Mouse (Mus musculus) MEL (cell line): ENCODE results near the gene Depdc5. TPM values are rescaled to one million over a fixed set of nuclear protein-coding genes. Genes with fewer than 3 reads are reported as not detected.
A peak's percentile ranks its signal among the peaks of the same experiment; 100 is the strongest.

Experiments
- DNase-seq: peaks from one replicate; pipeline ENCODE4 v3.0.0; 2011; ENCODE audit warnings: low read depth, low spot score
- H3K27ac ChIP-seq: 2 replicates; pipeline ENCODE4 v1.5.1; 2012; ENCODE audit warnings: low read depth, mild to moderate bottlenecking, control low read depth, low read length, moderate library complexity; ENCODE audit not compliant: control insufficient read depth
- H3K27me3 ChIP-seq, 2 experiments: fragments of 150-350 bp in 1 of 2; sonication (generic) in 1 of 2; 2 replicates each; pipeline ENCODE4 v1.6.1; 2012; ENCODE audit warnings: low read length in 2 of 2, mild to moderate bottlenecking in 2 of 2, improper control_type of control experiment in 1 of 2, moderate library complexity in 1 of 2; ENCODE audit not compliant: insufficient read depth in 2 of 2, control insufficient read depth in 1 of 2
- H3K36me3 ChIP-seq, 2 experiments: 2 replicates each; pipeline ENCODE4 v1.6.1; 2012 to 2014; ENCODE audit warnings: low read length in 2 of 2, improper control_type of control experiment in 1 of 2, inconsistent platforms in 1 of 2, mild to moderate bottlenecking in 1 of 2; ENCODE audit not compliant: insufficient read depth in 2 of 2, control insufficient read depth in 1 of 2
- H3K4me1 ChIP-seq, 2 experiments: fragments of 150-350 bp in 1 of 2; sonication (generic) in 1 of 2; 2 replicates each; pipeline ENCODE4 v1.6.1; 2012; ENCODE audit warnings: low read length in 2 of 2, improper control_type of control experiment in 1 of 2, mild to moderate bottlenecking in 1 of 2; ENCODE audit not compliant: insufficient read depth in 2 of 2, control insufficient read depth in 1 of 2
- H3K4me3 ChIP-seq, 2 experiments: fragments of 150-350 bp in 1 of 2; sonication (generic) in 1 of 2; 2 replicates each; pipeline ENCODE4 v1.5.1; 2012; ENCODE audit warnings: low read depth in 2 of 2, low read length in 2 of 2, mild to moderate bottlenecking in 2 of 2, moderate library complexity in 2 of 2, control low read depth in 1 of 2, improper control_type of control experiment in 1 of 2; ENCODE audit not compliant: control insufficient read depth in 1 of 2, insufficient read depth in 1 of 2
- H3K79me2 ChIP-seq: 2 replicates; pipeline ENCODE4 v1.6.1; 2012; ENCODE audit warnings: mild to moderate bottlenecking, low read length, moderate library complexity; ENCODE audit not compliant: control insufficient read depth, poor library complexity, insufficient read depth
- H3K9ac ChIP-seq: 2 replicates; pipeline ENCODE4 v1.6.1; 2012; ENCODE audit warnings: low read depth, mild to moderate bottlenecking, control low read depth, low read length, moderate library complexity; ENCODE audit not compliant: control insufficient read depth, poor library complexity, severe bottlenecking
- H3K9me3 ChIP-seq: fragments of 150-350 bp; sonication (generic); replicated peaks from 2 replicates; pipeline ENCODE4 v1.6.1; 2012; ENCODE audit warnings: mild to moderate bottlenecking, low read length, improper control_type of control experiment, moderate library complexity; ENCODE audit not compliant: insufficient read depth
- CHD2 ChIP-seq: IDR thresholded peaks from 2 replicates; pipeline ENCODE4 v1.6.1; 2011; ENCODE audit warnings: low read length, improper control_type of control experiment
- EP300 ChIP-seq, 2 experiments: IDR thresholded peaks; 2 replicates each; pipeline ENCODE4 v1.6.1; 2011; ENCODE audit warnings: improper control_type of control experiment in 2 of 2, low read length in 2 of 2, low read depth in 1 of 2, mild to moderate bottlenecking in 1 of 2
- GABPA ChIP-seq: IDR thresholded peaks from 2 replicates; pipeline ENCODE4 v1.6.1; 2012; ENCODE audit warnings: low read depth, mild to moderate bottlenecking, inconsistent platforms, low read length, improper control_type of control experiment, moderate library complexity
- KAT2A ChIP-seq: conservative IDR thresholded peaks from 2 replicates; pipeline ENCODE4 v1.6.1; 2012; ENCODE audit warnings: low read depth, low read length, improper control_type of control experiment, inconsistent platforms
- MAZ ChIP-seq: IDR thresholded peaks from 2 replicates; pipeline ENCODE4 v1.6.1; 2012; ENCODE audit warnings: low read depth, mild to moderate bottlenecking, inconsistent platforms, low read length, improper control_type of control experiment
- MXI1 ChIP-seq: IDR thresholded peaks from 2 replicates; pipeline ENCODE4 v1.6.1; 2011; ENCODE audit warnings: mild to moderate bottlenecking, low read depth, low read length, improper control_type of control experiment
- MYC ChIP-seq: IDR thresholded peaks from 2 replicates; pipeline ENCODE4 v1.6.1; 2011; ENCODE audit warnings: low read depth, mild to moderate bottlenecking, low read length, improper control_type of control experiment, moderate library complexity
- NELFE ChIP-seq: IDR thresholded peaks from 2 replicates; pipeline ENCODE4 v1.6.1; 2011; ENCODE audit warnings: low read depth, low read length, improper control_type of control experiment
- NRF1 ChIP-seq: IDR thresholded peaks from 2 replicates; pipeline ENCODE4 v1.6.1; 2014; ENCODE audit warnings: low read depth, mild to moderate bottlenecking, inconsistent platforms, low read length, improper control_type of control experiment, moderate library complexity; ENCODE audit not compliant: poor library complexity, insufficient read depth, severe bottlenecking
- POLR2A ChIP-seq, 2 experiments: IDR thresholded peaks; 2 replicates each; pipeline ENCODE4 v1.6.1; 2011 to 2012; ENCODE audit warnings: low read length in 2 of 2, mild to moderate bottlenecking in 2 of 2, control low read depth in 1 of 2, improper control_type of control experiment in 1 of 2, low read depth in 1 of 2, moderate library complexity in 1 of 2; ENCODE audit not compliant: control insufficient read depth in 1 of 2, insufficient read depth in 1 of 2, poor library complexity in 1 of 2
- POLR2AphosphoS2 ChIP-seq: IDR thresholded peaks from 2 replicates; pipeline ENCODE4 v1.6.1; 2011; ENCODE audit warnings: low read length, improper control_type of control experiment
- POLR2AphosphoS5 ChIP-seq: IDR thresholded peaks from 2 replicates; pipeline ENCODE4 v1.6.1; 2012; ENCODE audit warnings: low read depth, borderline replicate concordance, mild to moderate bottlenecking, inconsistent platforms, low read length, moderate library complexity, mixed read lengths
- RCOR1 ChIP-seq: IDR thresholded peaks from 2 replicates; pipeline ENCODE4 v1.6.1; 2012; ENCODE audit warnings: low read depth, mild to moderate bottlenecking, inconsistent platforms, low read length, improper control_type of control experiment
- SMC3 ChIP-seq: IDR thresholded peaks from 2 replicates; pipeline ENCODE4 v1.6.1; 2011; ENCODE audit warnings: low read depth, low read length, improper control_type of control experiment
- TAL1 ChIP-seq: IDR thresholded peaks from 2 replicates; pipeline ENCODE4 v1.6.1; 2012; ENCODE audit warnings: mild to moderate bottlenecking, inconsistent platforms, low read length, moderate library complexity, mixed read lengths
- USF1 ChIP-seq: IDR thresholded peaks from 2 replicates; pipeline ENCODE4 v1.6.1; 2014; ENCODE audit warnings: low read depth, mild to moderate bottlenecking, inconsistent platforms, low read length, improper control_type of control experiment, moderate library complexity
- USF2 ChIP-seq, 2 experiments: IDR thresholded peaks; 2 replicates each; pipeline ENCODE4 v1.6.1; 2011 to 2012; ENCODE audit warnings: improper control_type of control experiment in 2 of 2, low read length in 2 of 2, borderline replicate concordance in 1 of 2, inconsistent platforms in 1 of 2, low read depth in 1 of 2, mild to moderate bottlenecking in 1 of 2; ENCODE audit not compliant: insufficient read depth in 1 of 2
- ZKSCAN1 ChIP-seq: IDR thresholded peaks from 2 replicates; pipeline ENCODE4 v1.6.1; 2012; ENCODE audit warnings: low read depth, mild to moderate bottlenecking, inconsistent platforms, low read length, improper control_type of control experiment, moderate library complexity
- ZMIZ1 ChIP-seq: IDR thresholded peaks from 2 replicates; pipeline ENCODE4 v1.6.1; 2012; ENCODE audit warnings: low read depth, mild to moderate bottlenecking, inconsistent platforms, low read length, improper control_type of control experiment, moderate library complexity
- polyA plus RNA-seq, 2 experiments: library from polyadenylated mRNA; stranded (reverse) in 1 of 2; unstranded in 1 of 2; fragments of >175 nt in 1 of 2; fragments of >200 nt in 1 of 2; gene quantifications; 2 replicates each; pipeline versions ENCODE4 v1.2.1 to v1.2.4; 2012; ENCODE audit warnings: low replicate concordance in 2 of 2, low read depth in 1 of 2; ENCODE audit not compliant: insufficient read length in 2 of 2, insufficient read depth in 1 of 2, missing spikeins in 1 of 2
- total RNA-seq: library from RNA; depleted of rRNA; stranded (reverse); fragments of 300-350 nt; gene quantifications from 2 replicates; pipeline ENCODE4 v1.2.3, GENCODE M21; 2012

Depdc5 gene
- total and polyA plus RNA-seq, 3 experiments, result 20.3 to 23.9 TPM; not detected in 1

- TF ChIP-seq ZKSCAN1 (no peak), NRF1 (no peak), MYC (peak; percentile 65; the same call in 1 of the 2 replicates), POLR2A (IDR thresholded peaks at IDR 0.05; ENCODE audit: control insufficient read depth in 1 of 2, insufficient read depth in 1 of 2, low read depth in 1 of 2, low read length in 2 of 2, poor library complexity in 1 of 2) (no peak), RCOR1 (no peak), POLR2AphosphoS5 (no peak), GABPA (no peak), TAL1 (no peak), CHD2 (no peak), NELFE (no peak), USF2 (IDR thresholded peaks at IDR 0.05; ENCODE audit: borderline replicate concordance in 1 of 2, insufficient read depth in 1 of 2, low read depth in 1 of 2, low read length in 2 of 2) (no peak)
These were observed 161.0 kb downstream of the Depdc5 start (continued) for GRCm38 (mm10) chr5:33024474-33024873.

- TF ChIP-seq ZMIZ1, result 0 out of 2 replicates have a peak, but pooled peaks have one; percentile 35
- TF ChIP-seq POLR2AphosphoS2, result peak; percentile 78; the same call in 1 of the 2 replicates
- no peak for TF ChIP-seq MXI1
- TF ChIP-seq SMC3, result peak; percentile 14; the same call in 1 of the 2 replicates
- Histone ChIP-seq H3K27ac (no peak overlapping the region), H3K79me2 (peaks cover 9% of the 10 kb centered on the region; the same call in 1 of the 2 replicates), H3K4me1 (peaks cover 11 to 24% of the 10 kb centered on the region in 2 experiments), H3K9ac (no peak overlapping the region), H3K4me3 (no peak overlapping the region), H3K9me3 (no peaks in the 10 kb centered on the region), H3K27me3 (no peaks in the 10 kb centered on the region), H3K36me3 (peaks cover 21% of the 10 kb centered on the region in 2 experiments)
- DNase-seq, result peak; percentile 55
These were observed 165.2 kb downstream of the Depdc5 start for GRCm38 (mm10) chr5:33028656-33029055.

GRCm38 (mm10) chr5:33030425-33031175 is 167.1 kb downstream of the Depdc5 start:
- H3K36me3 ChIP-seq, result peaks cover 12 to 14% of the 10 kb centered on the region in 2 experiments
- H3K27me3 ChIP-seq, result no peaks in the 10 kb centered on the region
- no peak overlapping the region for H3K27ac ChIP-seq
- H3K4me1 ChIP-seq, result peaks cover 5 to 29% of the 10 kb centered on the region in 2 experiments
- TF ChIP-seq USF1 (no peak), MAZ (no peak), EP300 (IDR thresholded peaks at IDR 0.05; ENCODE audit: low read depth in 1 of 2, low read length in 2 of 2) (no peak), KAT2A (no peak)
- TF ChIP-seq, all 39 proteins: peak for 0
- H3K9ac ChIP-seq, result no peak overlapping the region
- H3K9me3 ChIP-seq, result no peaks in the 10 kb centered on the region
- H3K4me3 ChIP-seq, result no peak overlapping the region
- DNase-seq, result no peak
- H3K79me2 ChIP-seq, result no peaks in the 10 kb centered on the region
